Mouse (Mus musculus): ENCODE results near the gene Prrc2c. TPM values are rescaled to one million over a fixed set of nuclear protein-coding genes. Genes with fewer than 3 reads are reported as not detected.
A peak's percentile ranks its signal among the peaks of the same experiment; 100 is the strongest.
"Not testable (repeated sequence)": the region's sequence is repeated elsewhere in the genome, so short reads cannot be mapped to it uniquely, and the experiment has no call there.

Gene Prrc2c
- 78.5 and 85.2 TPM in 2 replicates for polyA plus RNA-seq (2015; fragmentation: Nextera tagmentation; extraction: Ambion mirVana)

- H3K4me3 ChIP-seq: peak within 1 kb of the TSS; percentile 95
- under 1% methylated on average over 36 of the region's 36 CpGs for WGBS
- H3K9me3 ChIP-seq: no peaks in the 10 kb centered on the region
- peak within 1 kb of the TSS; percentile 100 for H3K27ac ChIP-seq (replicated peaks)
- H3K4me1 ChIP-seq: peaks cover 37% of the 10 kb centered on the region
- H3K36me3 ChIP-seq: no peaks in the 10 kb centered on the region; the same call in 1 of the 2 replicates
- H3K27me3 ChIP-seq (replicated peaks): no peaks in the 10 kb centered on the region
- H3K9ac ChIP-seq: peak within 1 kb of the TSS; percentile 99
- H3K4me2 ChIP-seq: peak within 1 kb of the TSS; percentile 84
- ATAC-seq (ENCODE audit: extremely low read depth, insufficient number of reproducible peaks, low FRiP score, low TSS enrichment): peak; percentile 91
These were observed at the start of gene Prrc2c for GRCm38 (mm10) chr1:162740401-162740835. Gene Prrc2c, minus strand, starts transcription at chr1:162740556.

- H3K9ac ChIP-seq: no peak overlapping the region
- 76% methylated on average over 4 of the region's 4 CpGs for WGBS
- no peak overlapping the region for H3K4me3 ChIP-seq
- no peak overlapping the region for H3K4me2 ChIP-seq
- H3K27ac ChIP-seq (replicated peaks): no peak overlapping the region
- no peaks in the 10 kb centered on the region for H3K9me3 ChIP-seq
- no peak for ATAC-seq (ENCODE audit: extremely low read depth, insufficient number of reproducible peaks, low FRiP score, low TSS enrichment)
- H3K4me1 ChIP-seq: no peaks in the 10 kb centered on the region
- H3K36me3 ChIP-seq: no peaks in the 10 kb centered on the region
- no peaks in the 10 kb centered on the region for H3K27me3 ChIP-seq (replicated peaks)
These were observed 44.9 kb upstream of the Prrc2c start for GRCm38 (mm10) chr1:162785222-162785621.

- WGBS: 74% methylated on average over 7 of the region's 7 CpGs
These were observed 43.4 kb upstream of the Prrc2c start for GRCm38 (mm10) chr1:162783669-162784248.

GRCm38 (mm10) chr1:162781035-162781434 lies 40.7 kb upstream of the Prrc2c start:
- 88% methylated on average over 2 of the region's 2 CpGs for WGBS
- H3K4me3 ChIP-seq; H3K36me3 ChIP-seq; H3K27me3 ChIP-seq (replicated peaks); H3K4me2 ChIP-seq; H3K9me3 ChIP-seq; H3K4me1 ChIP-seq; H3K9ac ChIP-seq; ATAC-seq (ENCODE audit: extremely low read depth, insufficient number of reproducible peaks, low FRiP score, low TSS enrichment); H3K27ac ChIP-seq (replicated peaks): not testable (repeated sequence)

More at GRCm38 (mm10) chr1:162783669-162784248, 43.4 kb upstream of the Prrc2c start:
- no peak overlapping the region for H3K27ac ChIP-seq (replicated peaks)
- H3K4me1 ChIP-seq: no peaks in the 10 kb centered on the region
- no peaks in the 10 kb centered on the region for H3K27me3 ChIP-seq (replicated peaks)
- no peak overlapping the region for H3K4me2 ChIP-seq
- H3K4me3 ChIP-seq: no peak overlapping the region
- no peak overlapping the region for H3K9ac ChIP-seq
- H3K36me3 ChIP-seq: no peaks in the 10 kb centered on the region
- no peaks in the 10 kb centered on the region for H3K9me3 ChIP-seq
- no peak for ATAC-seq (ENCODE audit: extremely low read depth, insufficient number of reproducible peaks, low FRiP score, low TSS enrichment)

- WGBS: 47% methylated on average over 5 of the region's 5 CpGs
These were observed 37.7 kb upstream of the Prrc2c start for GRCm38 (mm10) chr1:162777943-162778538.

GRCm38 (mm10) chr1:162773661-162774060 lies 33.3 kb upstream of the Prrc2c start:
- no peak overlapping the region for H3K4me3 ChIP-seq
- peaks cover 6% of the 10 kb centered on the region for H3K4me1 ChIP-seq
- no peak overlapping the region for H3K9ac ChIP-seq
- H3K27me3 ChIP-seq (replicated peaks): no peaks in the 10 kb centered on the region
- 69% methylated on average over 4 of the region's 4 CpGs for WGBS
- H3K36me3 ChIP-seq: no peaks in the 10 kb centered on the region
- ATAC-seq (ENCODE audit: extremely low read depth, insufficient number of reproducible peaks, low FRiP score, low TSS enrichment): no peak
- no peak overlapping the region for H3K4me2 ChIP-seq
- no peak overlapping the region for H3K27ac ChIP-seq (replicated peaks)
- H3K9me3 ChIP-seq: no peaks in the 10 kb centered on the region

More at GRCm38 (mm10) chr1:162777943-162778538, 37.7 kb upstream of the Prrc2c start:
- H3K4me2 ChIP-seq: no peak overlapping the region
- no peaks in the 10 kb centered on the region for H3K36me3 ChIP-seq
- peaks cover 6% of the 10 kb centered on the region for H3K4me1 ChIP-seq
- H3K27ac ChIP-seq (replicated peaks): no peak overlapping the region
- no peak for ATAC-seq (ENCODE audit: extremely low read depth, insufficient number of reproducible peaks, low FRiP score, low TSS enrichment)
- H3K9me3 ChIP-seq: no peaks in the 10 kb centered on the region
- H3K4me3 ChIP-seq: no peak overlapping the region
- H3K27me3 ChIP-seq (replicated peaks): no peaks in the 10 kb centered on the region
- H3K9ac ChIP-seq: no peak overlapping the region

GRCm38 (mm10) chr1:162771617-162772360 lies 31.4 kb upstream of the Prrc2c start:
- no peaks in the 10 kb centered on the region for H3K9me3 ChIP-seq
- H3K4me2 ChIP-seq: no peak overlapping the region
- no peak overlapping the region for H3K9ac ChIP-seq
- H3K27me3 ChIP-seq (replicated peaks): no peaks in the 10 kb centered on the region
- H3K27ac ChIP-seq (replicated peaks): no peak overlapping the region
- ATAC-seq (ENCODE audit: extremely low read depth, insufficient number of reproducible peaks, low FRiP score, low TSS enrichment): no peak
- no peaks in the 10 kb centered on the region for H3K4me1 ChIP-seq
- H3K36me3 ChIP-seq: no peaks in the 10 kb centered on the region
- WGBS: 55% methylated on average over 4 of the region's 4 CpGs
- no peak overlapping the region for H3K4me3 ChIP-seq

GRCm38 (mm10) chr1:162752009-162752408 lies 11.7 kb upstream of the Prrc2c start:
- no peak overlapping the region for H3K27ac ChIP-seq (replicated peaks)
- H3K9me3 ChIP-seq: no peaks in the 10 kb centered on the region
- H3K4me2 ChIP-seq: no peak overlapping the region
- no peak overlapping the region for H3K4me3 ChIP-seq
- H3K27me3 ChIP-seq (replicated peaks): no peaks in the 10 kb centered on the region
- no peaks in the 10 kb centered on the region for H3K36me3 ChIP-seq
- no peak overlapping the region for H3K9ac ChIP-seq
- ATAC-seq (ENCODE audit: extremely low read depth, insufficient number of reproducible peaks, low FRiP score, low TSS enrichment): no peak
- no peaks in the 10 kb centered on the region for H3K4me1 ChIP-seq
- WGBS: 81% methylated on average over 6 of the region's 6 CpGs

GRCm38 (mm10) chr1:162749607-162750006 lies 9.3 kb upstream of the Prrc2c start:
- no peak for ATAC-seq (ENCODE audit: extremely low read depth, insufficient number of reproducible peaks, low FRiP score, low TSS enrichment)
- no peaks in the 10 kb centered on the region for H3K36me3 ChIP-seq
- no peaks in the 10 kb centered on the region for H3K9me3 ChIP-seq
- H3K27ac ChIP-seq (replicated peaks): no peak overlapping the region
- no peak overlapping the region for H3K9ac ChIP-seq
- 57% methylated on average over 7 of the region's 7 CpGs for WGBS
- H3K4me1 ChIP-seq: no peaks in the 10 kb centered on the region
- no peak overlapping the region for H3K4me3 ChIP-seq
- no peaks in the 10 kb centered on the region for H3K27me3 ChIP-seq (replicated peaks)
- no peak overlapping the region for H3K4me2 ChIP-seq

GRCm38 (mm10) chr1:162748761-162749160 lies 8.4 kb upstream of the Prrc2c start:
- H3K27ac ChIP-seq (replicated peaks): no peak overlapping the region
- no peak overlapping the region for H3K4me2 ChIP-seq
- no peak overlapping the region for H3K4me3 ChIP-seq
- 73% methylated on average over 5 of the region's 5 CpGs for WGBS
- no peaks in the 10 kb centered on the region for H3K36me3 ChIP-seq
- no peaks in the 10 kb centered on the region for H3K27me3 ChIP-seq (replicated peaks)
- H3K9me3 ChIP-seq: no peaks in the 10 kb centered on the region
- H3K9ac ChIP-seq: no peak overlapping the region
- no peaks in the 10 kb centered on the region for H3K4me1 ChIP-seq
- ATAC-seq (ENCODE audit: extremely low read depth, insufficient number of reproducible peaks, low FRiP score, low TSS enrichment): no peak

- H3K4me3 ChIP-seq: peak overlapping the region; percentile 95
- peaks cover 41% of the 10 kb centered on the region for H3K4me1 ChIP-seq
- H3K36me3 ChIP-seq: no peaks in the 10 kb centered on the region; the same call in 1 of the 2 replicates
- H3K27ac ChIP-seq (replicated peaks): peak overlapping the region; percentile 100
- peak; percentile 80 for ATAC-seq (ENCODE audit: extremely low read depth, insufficient number of reproducible peaks, low FRiP score, low TSS enrichment)
- WGBS: under 1% methylated on average over 58 of the region's 58 CpGs
- no peaks in the 10 kb centered on the region for H3K27me3 ChIP-seq (replicated peaks)
- peak overlapping the region; percentile 99 for H3K9ac ChIP-seq
- H3K9me3 ChIP-seq: no peaks in the 10 kb centered on the region
- H3K4me2 ChIP-seq: peak overlapping the region; percentile 84
These were observed 443 bp downstream of the Prrc2c start for GRCm38 (mm10) chr1:162739831-162740394.

All from heart, embryonic 13.5 days (tissue).